Mouse (Mus musculus): ENCODE measurements around the gene Ak5. TPM values are rescaled to one million over a fixed set of nuclear protein-coding genes. Genes with fewer than 3 reads are reported as not detected.
"Not testable (repeated sequence)": the region's sequence is repeated elsewhere in the genome, so short reads cannot be mapped to it uniquely, and the experiment has no call there.

The Ak5 gene
- total RNA-seq, 2 experiments from 2014 or later: 0.26 to 0.27 TPM

DNA sequence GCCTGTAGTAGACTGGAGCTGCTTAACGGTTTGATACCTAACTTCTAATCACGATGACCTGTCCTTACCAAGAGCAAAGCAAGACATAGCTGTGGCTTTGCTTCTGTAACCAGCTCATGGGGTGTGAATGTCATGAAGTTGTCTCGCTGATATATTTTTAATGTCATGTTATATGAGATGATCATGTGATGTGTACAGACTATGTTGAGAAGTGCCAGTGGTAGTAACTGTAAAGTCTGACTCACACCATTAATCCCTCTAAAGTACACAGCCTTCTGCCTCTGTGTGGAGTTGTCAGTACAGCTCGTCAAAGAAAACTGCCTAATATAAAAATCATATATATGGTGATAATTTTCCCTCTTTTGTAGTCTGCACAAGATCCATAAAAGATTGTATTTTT, 209.3 kb downstream of the Ak5 start:
- DNase-seq; intact Hi-C loops (cut with DNase I): not testable (repeated sequence)

DNA sequence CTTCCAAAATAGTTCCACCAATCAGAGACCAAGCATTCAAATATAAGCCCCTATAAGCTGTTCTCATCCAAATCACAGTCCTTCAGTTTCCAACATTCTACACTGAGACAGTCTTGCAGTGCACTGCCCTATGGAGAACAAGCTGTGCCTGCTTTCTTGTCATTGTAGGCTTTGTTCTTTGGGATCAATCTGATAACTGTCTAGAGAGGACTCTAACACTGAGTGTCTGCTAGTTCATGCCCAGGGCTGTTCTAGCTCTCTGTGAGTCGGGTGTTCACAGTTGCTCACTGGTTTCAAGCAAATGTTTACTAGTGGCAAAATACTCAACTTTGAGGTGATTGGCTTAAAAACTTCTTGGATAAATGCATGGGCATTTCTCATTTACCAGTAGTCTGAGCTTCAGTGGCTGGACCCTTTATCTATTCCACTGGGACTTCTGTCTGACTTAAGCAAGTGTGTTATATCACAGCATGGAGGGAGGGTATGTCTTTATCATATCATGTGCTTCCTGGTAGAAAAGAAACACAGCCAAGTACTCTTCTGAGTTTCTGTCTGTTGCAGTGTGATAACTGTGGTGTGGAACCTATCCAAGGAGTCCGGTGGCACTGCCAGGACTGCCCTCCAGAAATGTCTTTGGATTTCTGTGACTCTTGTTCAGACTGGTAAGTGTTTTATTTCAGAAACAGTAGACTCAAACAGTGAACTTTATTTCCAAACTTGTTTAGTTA, 210.7 kb downstream of the Ak5 start:
- intact Hi-C loops (cut with DNase I): no loop called here
- DNase-seq: no peak

DNA sequence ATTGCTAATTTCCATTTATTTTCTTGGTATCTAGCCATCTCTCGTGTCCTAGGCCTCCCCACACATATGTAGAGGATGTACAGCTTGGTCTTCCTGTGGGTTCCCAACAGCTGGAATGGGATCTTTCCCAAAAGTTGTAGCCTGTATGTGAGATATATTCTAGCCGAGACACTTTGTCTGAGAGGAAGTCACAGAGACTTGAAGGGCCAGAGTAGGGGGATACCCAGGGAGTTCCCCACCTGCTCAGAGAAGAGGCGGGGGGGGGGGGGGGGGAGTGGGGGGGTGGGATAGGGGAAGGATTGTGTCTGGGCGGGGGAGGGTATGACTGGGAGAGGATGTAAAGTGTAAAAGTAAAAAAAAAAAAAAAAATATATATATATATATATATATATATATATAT, 215.0 kb downstream of the Ak5 start:
- intact Hi-C loops (cut with DNase I): no loop called here
- no peak for DNase-seq

DNA sequence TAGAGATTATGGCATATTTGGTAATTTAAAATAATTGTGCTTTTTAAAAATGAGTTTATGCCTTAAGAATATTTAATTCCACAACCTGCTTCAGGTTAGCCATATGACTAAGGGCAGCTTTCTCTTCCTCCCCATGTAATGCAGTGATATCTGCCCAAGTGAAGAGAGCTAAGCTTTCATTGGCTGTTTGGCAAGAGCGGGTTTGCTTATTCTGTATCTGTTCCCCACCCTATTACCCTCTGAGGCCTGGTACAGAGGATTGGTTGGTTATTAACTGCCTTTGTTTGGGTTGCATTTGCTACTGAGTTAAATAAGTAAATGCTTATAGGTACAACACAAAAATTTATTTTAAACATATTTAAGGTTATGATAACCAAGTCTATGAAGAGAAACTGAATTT, 221.2 kb downstream of the Ak5 start:
- intact Hi-C loops (cut with DNase I): no loop called here
- DNase-seq: no peak

DNA sequence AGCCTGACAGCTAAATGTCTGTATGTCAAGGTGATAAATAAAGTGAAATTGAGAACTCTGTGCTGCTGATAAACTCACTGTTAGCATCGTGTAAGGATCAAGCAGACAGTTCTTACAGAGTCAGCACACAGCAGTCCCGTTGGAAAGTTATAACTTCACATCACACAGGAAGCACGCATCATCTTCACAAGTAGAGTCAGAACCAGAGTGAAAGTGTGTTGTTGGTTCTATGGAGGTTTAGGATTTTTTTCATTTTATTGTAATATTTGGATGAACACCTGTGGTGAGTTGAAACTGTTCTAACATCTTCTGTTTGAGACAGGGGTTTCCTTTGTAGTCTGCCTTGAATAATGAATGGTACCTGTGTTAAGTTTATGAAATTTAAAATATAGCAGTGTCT, 224.0 kb downstream of the Ak5 start:
- no peak for DNase-seq
- intact Hi-C loops (cut with DNase I): no loop called here

DNA sequence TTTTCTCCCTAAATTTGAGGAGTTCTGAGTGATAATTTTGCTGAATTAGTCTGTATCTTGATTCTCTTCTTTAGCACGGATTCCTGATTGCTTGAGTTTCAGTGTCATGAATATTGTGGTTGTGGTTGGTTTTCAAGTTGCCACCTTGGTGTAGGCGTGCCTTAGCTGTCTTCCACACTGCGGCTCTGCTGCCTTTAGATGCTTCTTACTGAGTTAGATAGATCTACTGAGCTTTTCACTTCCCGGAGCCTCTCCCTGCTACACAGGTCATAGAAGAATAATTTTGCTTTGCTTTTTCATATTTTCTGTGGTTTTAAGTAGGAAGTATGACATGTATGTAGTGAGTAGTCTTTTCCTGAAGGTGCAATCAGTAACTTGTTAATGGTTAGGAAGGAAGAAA, 225.4 kb downstream of the Ak5 start:
- no peak for DNase-seq
- intact Hi-C loops (cut with DNase I): no loop called here

DNA sequence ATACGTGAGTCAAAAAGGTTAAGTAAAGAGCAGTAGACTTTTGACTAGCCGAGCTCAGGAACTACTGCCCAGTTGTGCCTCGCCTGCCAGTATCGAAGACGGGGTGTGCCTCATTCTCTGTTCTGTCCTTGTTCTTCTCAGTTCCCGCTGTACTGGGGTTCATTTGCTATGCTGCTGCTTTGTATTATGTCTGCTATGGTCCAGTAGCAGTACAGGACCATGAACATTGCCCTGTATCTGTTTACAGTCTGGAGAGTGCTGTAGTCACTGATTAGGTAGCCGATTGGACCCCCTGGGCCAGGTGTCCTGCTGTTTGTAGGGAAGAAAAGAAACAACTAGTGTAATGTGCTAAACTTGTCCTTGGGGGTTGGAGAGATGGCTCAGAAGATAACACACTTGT, 230.1 kb downstream of the Ak5 start:
- DNase-seq: no peak
- intact Hi-C loops (cut with DNase I): no loop called here

DNA sequence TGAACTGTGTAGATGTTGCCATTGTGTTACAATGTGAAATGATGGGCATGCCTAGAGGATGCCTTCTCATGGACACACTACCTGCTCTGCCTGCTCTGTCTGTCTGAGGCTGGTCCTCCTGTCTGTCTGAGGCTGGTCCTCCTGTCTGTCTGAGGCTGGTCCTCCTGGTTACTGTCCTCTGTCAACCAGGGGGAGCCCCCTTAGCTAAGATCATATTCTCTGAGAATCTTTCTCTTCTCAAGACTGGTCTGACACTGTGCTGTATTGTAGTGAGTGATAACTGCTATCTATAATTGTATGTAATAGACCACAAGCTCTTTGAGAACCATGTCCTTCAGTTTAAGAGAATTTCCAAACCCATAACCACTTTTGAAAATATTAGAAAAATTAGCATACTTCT, 232.6 kb downstream of the Ak5 start:
- intact Hi-C loops (cut with DNase I): no loop called here
- DNase-seq: no peak

DNA sequence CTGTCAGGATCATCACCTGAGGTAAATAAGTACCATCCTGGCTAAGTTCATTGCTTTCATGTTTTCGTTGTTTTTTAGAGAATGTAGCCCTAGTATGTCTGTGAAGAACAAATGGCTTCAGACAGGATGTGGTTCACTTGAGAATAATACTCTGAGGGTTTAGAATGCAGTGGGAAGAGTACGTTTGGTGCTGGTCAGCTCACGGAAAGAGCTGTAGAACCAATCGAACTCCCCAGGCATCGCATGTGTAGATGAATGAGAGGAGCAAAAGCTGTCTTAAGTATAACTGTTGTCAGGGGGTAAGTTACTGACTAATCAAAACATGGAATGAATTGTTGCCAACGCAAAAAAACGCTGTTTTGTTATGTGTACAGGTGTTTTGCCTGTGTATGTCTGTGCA, 235.5 kb downstream of the Ak5 start:
- no peak for DNase-seq
- intact Hi-C loops (cut with DNase I): no loop called here

DNA sequence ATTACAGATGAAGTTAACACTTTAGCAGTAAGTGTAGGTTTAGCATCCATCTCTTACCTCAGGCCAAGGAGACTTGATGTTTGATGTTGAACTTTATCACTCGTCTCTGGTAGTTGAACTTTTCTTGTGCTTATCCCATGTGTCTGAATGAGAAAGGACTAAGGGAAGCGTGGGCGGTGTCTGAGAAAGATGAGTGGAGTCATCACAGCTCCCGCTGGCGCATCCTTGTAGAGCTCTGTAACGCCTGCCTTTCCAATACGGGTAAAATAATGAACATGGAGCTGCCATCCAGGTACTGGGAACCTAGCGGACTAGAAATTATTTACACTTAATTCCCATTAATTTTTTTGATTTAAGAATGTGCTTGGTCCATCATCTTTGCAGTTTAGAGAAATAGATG, 239.2 kb downstream of the Ak5 start:
- intact Hi-C loops (cut with DNase I): no loop called here
- DNase-seq: no peak

Other genes starting within 250 kb of the Ak5 start
- gene Pigk, start 45.7 kb upstream of the Ak5 start, total RNA-seq (2021): 10 to 100 TPM; 16.4 to 18.6 TPM